Mouse (Mus musculus) intestine, postnatal 0 days (tissue): ENCODE data around the gene Mcrip2. TPM values are rescaled to one million over a fixed set of nuclear protein-coding genes. Genes with fewer than 3 reads are reported as not detected.

Experiments
- ATAC-seq: fragments of 200-750 bp; cut with Nextera tagmentation; 2 replicates; pipeline ENCODE4 v1.8.0; 2017; ENCODE audit warnings: mild to moderate bottlenecking, moderate TSS enrichment, moderate library complexity
- H3K27ac ChIP-seq: fragments of 300-500 bp; sonication (generic); 2 replicates; pipeline ENCODE4 v1.5.1; 2014; ENCODE audit warnings: mild to moderate bottlenecking, low read depth, low read length, moderate library complexity
- H3K27me3 ChIP-seq: fragments of 300-500 bp; sonication (generic); replicated peaks from 2 replicates; pipeline ENCODE4 v1.6.1; 2014; ENCODE audit warnings: low read length, mixed read lengths; ENCODE audit not compliant: control insufficient read depth, insufficient read depth
- H3K36me3 ChIP-seq: fragments of 300-500 bp; sonication (generic); 2 replicates; pipeline ENCODE4 v1.6.1; 2014; ENCODE audit warnings: mild to moderate bottlenecking, moderate library complexity; ENCODE audit not compliant: control insufficient read depth, insufficient read depth
- H3K4me1 ChIP-seq: fragments of 300-500 bp; sonication (generic); replicated peaks from 2 replicates; pipeline ENCODE4 v1.6.1; 2014; ENCODE audit warnings: antibody characterized with exemption, low read length, mixed read lengths; ENCODE audit not compliant: control insufficient read depth, insufficient read depth
- H3K4me2 ChIP-seq: fragments of 300-500 bp; sonication (generic); replicated peaks from 2 replicates; pipeline ENCODE4 v1.6.1; 2014; ENCODE audit warnings: low read depth, mild to moderate bottlenecking, moderate library complexity
- H3K4me3 ChIP-seq: fragments of 300-500 bp; sonication (generic); 2 replicates; pipeline ENCODE4 v1.5.1; 2014; ENCODE audit warnings: low read depth, low read length
- H3K9ac ChIP-seq: fragments of 300-500 bp; sonication (generic); 2 replicates; pipeline ENCODE4 v1.6.1; 2014; ENCODE audit warnings: mild to moderate bottlenecking, low read depth, low read length
- H3K9me3 ChIP-seq: fragments of 300-500 bp; sonication (generic); 2 replicates; pipeline ENCODE4 v1.6.1; 2016; ENCODE audit warnings: mixed run types; ENCODE audit not compliant: control insufficient read depth
- CTCF ChIP-seq: sonication (generic); IDR thresholded peaks from 2 replicates; pipeline ENCODE4 v1.5.1; 2016; ENCODE audit warnings: low read depth, mild to moderate bottlenecking, control low read depth, antibody characterized with exemption, moderate library complexity
- WGBS: fragments of 180-500 bp; shearing (Covaris S2); extraction: QIAGEN DNeasy Blood & Tissue Kit; methylation state at CpG from one replicate; pipeline ENCODE4 v1.1.7; 2014; 5-methylcytosine and 5-hydroxymethylcytosine counted together
- polyA plus RNA-seq: library from polyadenylated mRNA; unstranded; fragments of >200 nt; fragmentation: Nextera tagmentation; extraction: Ambion mirVana; gene quantifications from 2 replicates; pipeline ENCODE4 v1.2.1, GENCODE M21; 2015

The Mcrip2 gene
- polyA plus RNA-seq, 1 experiment from 2014 or later, result 51.0 TPM

GRCm38 (mm10) chr17:25911816-25912215 lies 43.3 kb upstream of the Mcrip2 start:
- H3K4me3 ChIP-seq, result no peak overlapping the region
- ATAC-seq, result peak; percentile 34
- no peak overlapping the region for H3K9ac ChIP-seq
- peak overlapping the region; percentile 62; the same call in 1 of the 2 replicates for H3K27ac ChIP-seq
- no peak for TF ChIP-seq CTCF
- WGBS, result 64% methylated on average over 4 of the region's 4 CpGs
- no peaks in the 10 kb centered on the region for H3K9me3 ChIP-seq
- peaks cover 10% of the 10 kb centered on the region for H3K4me1 ChIP-seq
- no peaks in the 10 kb centered on the region for H3K27me3 ChIP-seq
- no peaks in the 10 kb centered on the region for H3K36me3 ChIP-seq
- H3K4me2 ChIP-seq, result no peak overlapping the region

- TF ChIP-seq CTCF, result no peak
- H3K36me3 ChIP-seq, result no peaks in the 10 kb centered on the region
- H3K4me3 ChIP-seq, result no peak overlapping the region
- H3K4me2 ChIP-seq, result no peak overlapping the region
- no peak for ATAC-seq
- WGBS, result 89% methylated on average over 2 of the region's 2 CpGs
- peaks cover 6% of the 10 kb centered on the region for H3K4me1 ChIP-seq
- no peaks in the 10 kb centered on the region for H3K27me3 ChIP-seq
- H3K9ac ChIP-seq, result no peak overlapping the region
- H3K9me3 ChIP-seq, result no peaks in the 10 kb centered on the region
- no peak overlapping the region for H3K27ac ChIP-seq
Observed at GRCm38 (mm10) chr17:25907640-25908039, 39.1 kb upstream of the Mcrip2 start.

- no peaks in the 10 kb centered on the region for H3K9me3 ChIP-seq
- no peak for ATAC-seq
Observed at GRCm38 (mm10) chr17:25903061-25903460, 34.5 kb upstream of the Mcrip2 start.

GRCm38 (mm10) chr17:25900193-25900592 lies 31.6 kb upstream of the Mcrip2 start:
- Histone ChIP-seq H3K27ac (no peak overlapping the region), H3K36me3 (peaks cover 5% of the 10 kb centered on the region; the same call in 1 of the 2 replicates), H3K9me3 (no peaks in the 10 kb centered on the region), H3K27me3 (no peaks in the 10 kb centered on the region), H3K9ac (no peak overlapping the region), H3K4me3 (no peak overlapping the region), H3K4me1 (no peaks in the 10 kb centered on the region), H3K4me2 (no peak overlapping the region)
- no peak; the same call in 1 of the 2 replicates for TF ChIP-seq CTCF
- ATAC-seq, result no peak
- WGBS, result 97% methylated on average over 1 of the region's 1 CpGs

More at GRCm38 (mm10) chr17:25903061-25903460, 34.5 kb upstream of the Mcrip2 start:
- no peak for TF ChIP-seq CTCF
- Histone ChIP-seq H3K4me1 (no peaks in the 10 kb centered on the region), H3K27ac (no peak overlapping the region), H3K4me2 (no peak overlapping the region), H3K36me3 (peaks cover 5% of the 10 kb centered on the region; the same call in 1 of the 2 replicates), H3K4me3 (no peak overlapping the region), H3K9ac (no peak overlapping the region), H3K27me3 (no peaks in the 10 kb centered on the region)
- 88% methylated on average over 3 of the region's 3 CpGs for WGBS

GRCm38 (mm10) chr17:25895891-25896290 lies 27.3 kb upstream of the Mcrip2 start:
- no peak for TF ChIP-seq CTCF
- WGBS, result 76% methylated on average over 12 of the region's 12 CpGs
- H3K36me3 ChIP-seq, result peaks cover 6% of the 10 kb centered on the region; the same call in 1 of the 2 replicates
- H3K9ac ChIP-seq, result no peak overlapping the region
- H3K4me1 ChIP-seq, result no peaks in the 10 kb centered on the region
- no peak for ATAC-seq
- H3K9me3 ChIP-seq, result no peaks in the 10 kb centered on the region
- no peak overlapping the region for H3K4me3 ChIP-seq
- no peak overlapping the region for H3K27ac ChIP-seq
- H3K27me3 ChIP-seq, result no peaks in the 10 kb centered on the region
- H3K4me2 ChIP-seq, result no peak overlapping the region

GRCm38 (mm10) chr17:25895415-25895814 lies 26.9 kb upstream of the Mcrip2 start:
- Histone ChIP-seq H3K4me1 (no peaks in the 10 kb centered on the region), H3K9me3 (no peaks in the 10 kb centered on the region), H3K27me3 (no peaks in the 10 kb centered on the region), H3K9ac (no peak overlapping the region), H3K27ac (no peak overlapping the region), H3K4me3 (no peak overlapping the region), H3K36me3 (0 out of 2 replicates have a peak, but pooled peaks cover 6% of the 10 kb centered on the region), H3K4me2 (no peak overlapping the region)
- TF ChIP-seq CTCF, result no peak
- WGBS, result 55% methylated on average over 2 of the region's 2 CpGs
- no peak for ATAC-seq
